15 mouse cellular contexts compared by ENCODE assay signal in genomic region chr6:32589632-32590031, GRCm38 (mm10).
"Had no signal": no experiment of that assay in that cellular context is flagged by ENCODE, and none has a peak within 500 bp of the region (broad histone marks: within the 10 kb centered on the region; RNA-seq: fewer than 3 reads in every experiment).

No protein-coding gene starts in this region.

- H3K4me2 ChIP-seq: neural tube, embryonic 13.5 days; stomach, embryonic 15.5 days had no signal

- H3K36me3 ChIP-seq: neural tube, embryonic 13.5 days; stomach, embryonic 15.5 days had no signal

- H3K4me3 ChIP-seq: neural tube, embryonic 13.5 days; stomach, embryonic 15.5 days had no signal

- H3K9me3 ChIP-seq: neural tube, embryonic 13.5 days; stomach, embryonic 15.5 days had no signal

- DNase-seq: retina, postnatal 1 day; right cerebral cortex, adult 18-20 months; right cerebral cortex, postnatal 14 days; right cerebral cortex, postnatal 25 days; right cerebral cortex, postnatal 4 days; spleen, adult 18-20 months; thymus, adult 18-20 months; thymus, adult 2 months; thymus, postnatal 14 days; thymus, postnatal 25 days; thymus, postnatal 36 days; thymus, postnatal 4 days had no signal

- H3K9ac ChIP-seq: neural tube, embryonic 13.5 days; stomach, embryonic 15.5 days had no signal

- H3K27ac ChIP-seq: neural tube, embryonic 13.5 days; stomach, embryonic 15.5 days; stomach, postnatal 0 days had no signal
